In the genomic region with DNA sequence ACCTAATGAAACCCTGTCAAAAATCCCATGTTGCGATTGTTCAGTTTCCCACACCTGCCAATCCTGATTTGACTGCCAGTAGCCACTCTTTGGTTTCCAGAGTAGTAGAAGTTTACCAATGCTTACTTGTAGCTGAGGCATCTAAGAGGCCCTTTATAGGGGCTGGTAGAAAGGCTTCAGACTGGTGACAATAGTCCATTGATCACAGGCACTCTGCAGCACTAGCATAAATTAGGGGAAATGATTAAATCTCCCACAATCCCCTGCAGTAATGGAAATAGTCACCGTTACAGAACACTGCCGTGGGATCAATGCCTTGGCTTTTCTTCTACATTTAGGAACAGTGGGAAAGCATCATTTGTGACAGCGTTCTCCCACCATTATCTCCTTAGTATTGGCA, we compare ENCODE assay signal across 13 mouse cellular contexts.
"Had no signal": no experiment of that assay in that cellular context is flagged by ENCODE, and none has a peak within 500 bp of the region (broad histone marks: within the 10 kb centered on the region; RNA-seq: fewer than 3 reads in every experiment).

No protein-coding gene starts in this region.

- H3K27me3 ChIP-seq: kidney, embryonic 15.5 days; limb, embryonic 13.5 days; neural tube, embryonic 15.5 days had no signal

- H3K4me2 ChIP-seq: kidney, embryonic 15.5 days; limb, embryonic 13.5 days; neural tube, embryonic 15.5 days had no signal

- H3K4me1 ChIP-seq: kidney, embryonic 15.5 days had no signal

- H3K9ac ChIP-seq: kidney, embryonic 15.5 days; limb, embryonic 13.5 days; liver, embryonic 14.5 days; neural tube, embryonic 15.5 days had no signal

- H3K9me3 ChIP-seq: kidney, embryonic 15.5 days; limb, embryonic 13.5 days; neural tube, embryonic 15.5 days had no signal

- H3K36me3 ChIP-seq: kidney, embryonic 15.5 days; neural tube, embryonic 15.5 days had no signal

- H3K27ac ChIP-seq: kidney, embryonic 15.5 days; limb, embryonic 13.5 days; liver, embryonic 14.5 days; neural tube, embryonic 15.5 days had no signal

- H3K4me3 ChIP-seq: kidney, embryonic 15.5 days; limb, embryonic 13.5 days; neural tube, embryonic 15.5 days had no signal

- DNase-seq: kidney, adult 2 months; kidney, postnatal 14 days; layer of hippocampus, postnatal 36 days; left cerebral cortex, postnatal 4 days; lung, adult 18-20 months; right cerebral cortex, adult 18-20 months; right cerebral cortex, postnatal 25 days; thymus, postnatal 4 days had no signal

- ATAC-seq: midbrain, embryonic 16.5 days had no signal
